In the genomic region with DNA sequence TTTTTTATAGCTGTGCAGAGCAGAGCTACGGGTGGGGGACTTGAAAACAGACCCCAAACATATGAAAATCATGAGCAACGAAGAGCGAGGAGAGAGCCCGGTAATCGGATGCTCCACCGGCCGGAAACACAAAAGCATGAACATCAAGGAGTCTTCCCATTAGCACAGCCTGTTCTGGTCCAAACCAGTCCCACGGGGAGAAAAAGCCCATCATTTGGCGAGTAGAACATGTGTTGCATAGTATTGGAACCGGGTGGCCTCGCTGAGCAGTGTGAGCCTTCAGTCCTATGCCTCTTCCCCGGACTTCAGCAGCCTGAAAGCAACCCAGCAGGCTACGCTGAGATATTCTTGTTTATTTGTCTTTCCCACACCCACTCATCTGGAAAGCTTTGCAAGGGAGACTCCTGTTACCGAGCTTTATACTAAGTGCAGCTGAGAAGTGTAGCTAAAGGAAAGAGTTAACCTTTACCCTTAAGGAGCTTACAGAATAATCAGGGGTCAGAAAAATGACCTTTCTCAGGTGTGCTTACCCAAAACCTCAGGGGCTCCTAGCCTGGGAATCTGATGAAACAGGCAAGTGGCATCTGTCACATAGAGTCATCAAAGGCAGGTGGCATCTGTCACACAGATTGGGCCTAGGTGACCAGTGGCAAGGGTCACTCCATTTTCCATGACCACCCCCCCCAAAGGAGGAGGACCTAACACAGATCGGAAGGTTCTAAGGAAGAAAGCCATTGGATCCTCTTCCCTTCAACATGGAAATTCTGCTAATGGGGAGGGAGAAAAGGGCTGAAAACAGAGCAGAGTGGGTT, we compare ENCODE assay signal across 20 mouse cellular contexts.
A peak's percentile ranks its signal among the peaks of the same experiment; 100 is the strongest.
DNase-seq lines count a peak whose midpoint lies in the region; ATAC-seq lines count a peak whose summit lies in the region.
"Had no signal": no experiment of that assay in that cellular context is flagged by ENCODE, and none has a peak within 500 bp of the region (broad histone marks: within the 10 kb centered on the region; RNA-seq: fewer than 3 reads in every experiment).

No protein-coding gene starts in this region.

- H3K36me3 ChIP-seq in kidney, embryonic 16.5 days (ENCODE audit: insufficient read depth, low read length): no peaks in the 10 kb centered on the region
- H3K36me3 ChIP-seq in limb, embryonic 10.5 days: no peaks in the 10 kb centered on the region
- H3K36me3 ChIP-seq: forebrain, embryonic 15.5 days; heart, embryonic 13.5 days; hindbrain, embryonic 13.5 days; limb, embryonic 15.5 days; midbrain, embryonic 15.5 days; stomach, embryonic 15.5 days had no signal

- peaks cover 11% of the 10 kb centered on the region for H3K4me1 ChIP-seq in kidney, embryonic 16.5 days (ENCODE audit: insufficient read depth, low read length)
- H3K4me1 ChIP-seq in limb, embryonic 10.5 days: peaks cover 12% of the 10 kb centered on the region
- H3K4me1 ChIP-seq: midbrain, embryonic 15.5 days had no signal

- peak overlapping the region; percentile 46 for H3K27ac ChIP-seq in kidney, embryonic 16.5 days (ENCODE audit: low read length)
- H3K27ac ChIP-seq in limb, embryonic 10.5 days: no peak overlapping the region; the same call in 1 of the 2 replicates
- H3K27ac ChIP-seq: forebrain, embryonic 15.5 days; heart, embryonic 13.5 days; hindbrain, embryonic 13.5 days; limb, embryonic 15.5 days; midbrain, embryonic 15.5 days; stomach, embryonic 15.5 days had no signal

- ATAC-seq in kidney, embryonic 16.5 days (ENCODE audit: low FRiP score, low TSS enrichment): peak; percentile 82; the same call in 1 of the 2 replicates
- ATAC-seq: forebrain, embryonic 15.5 days; midbrain, embryonic 15.5 days had no signal

- DNase-seq in embryo, embryonic 10 days (ENCODE audit: low spot score): peak; percentile 49
- DNase-seq in embryo, embryonic 9.5 days (ENCODE audit: extremely low spot score): no peak
- no peak for DNase-seq in kidney, adult 9 months
- peak; percentile 15 for DNase-seq in brain, adult 2 months (ENCODE audit: low read depth, low spot score)
- peak; percentile 27 for DNase-seq in limb, embryonic 10.5 days (ENCODE audit: low spot score)
- DNase-seq in retina, postnatal 1 day: no peak
- no peak for DNase-seq in thymus, adult 18-20 months
- DNase-seq: adrenal gland, adult 2 months; cerebellum, adult 9-10 months; kidney, postnatal 36 days; lung, postnatal 10 days; right cerebral cortex, postnatal 25 days; thymus, postnatal 14 days had no signal

- H3K4me2 ChIP-seq in kidney, embryonic 16.5 days (replicated peaks; ENCODE audit: low read depth, low read length): peak overlapping the region; percentile 34; the same call in 1 of the 2 replicates
- H3K4me2 ChIP-seq: forebrain, embryonic 15.5 days; heart, embryonic 13.5 days; hindbrain, embryonic 13.5 days; limb, embryonic 15.5 days; midbrain, embryonic 15.5 days; stomach, embryonic 15.5 days had no signal

- H3K9me3 ChIP-seq in kidney, embryonic 16.5 days (ENCODE audit: low read length): no peaks in the 10 kb centered on the region
- H3K9me3 ChIP-seq in limb, embryonic 10.5 days (replicated peaks): no peaks in the 10 kb centered on the region
- H3K9me3 ChIP-seq: forebrain, embryonic 15.5 days; heart, embryonic 13.5 days; hindbrain, embryonic 13.5 days; limb, embryonic 15.5 days; midbrain, embryonic 15.5 days; stomach, embryonic 15.5 days had no signal

- no peak overlapping the region for H3K9ac ChIP-seq in kidney, embryonic 16.5 days (replicated peaks; ENCODE audit: low read length)
- H3K9ac ChIP-seq: forebrain, embryonic 15.5 days; heart, embryonic 13.5 days; hindbrain, embryonic 13.5 days; limb, embryonic 15.5 days; midbrain, embryonic 15.5 days; stomach, embryonic 15.5 days had no signal

- 34% methylated on average over 15 of the region's 15 CpGs for WGBS in kidney, embryonic 16.5 days
- 62% methylated on average over 15 of the region's 15 CpGs for whole genome bisulfite sequencing in limb, embryonic 10.5 days

- no peaks in the 10 kb centered on the region for H3K27me3 ChIP-seq in kidney, embryonic 16.5 days (ENCODE audit: insufficient read depth, low read length)
- H3K27me3 ChIP-seq in limb, embryonic 10.5 days (ENCODE audit: low read depth, poor library complexity, severe bottlenecking): no peaks in the 10 kb centered on the region
- H3K27me3 ChIP-seq: forebrain, embryonic 15.5 days; heart, embryonic 13.5 days; hindbrain, embryonic 13.5 days; limb, embryonic 15.5 days; midbrain, embryonic 15.5 days; stomach, embryonic 15.5 days had no signal

- H3K4me3 ChIP-seq in kidney, embryonic 16.5 days (ENCODE audit: low read length): peak overlapping the region; percentile 8; the same call in 1 of the 2 replicates
- H3K4me3 ChIP-seq in limb, embryonic 10.5 days: no peak overlapping the region
- H3K4me3 ChIP-seq: forebrain, embryonic 15.5 days; heart, embryonic 13.5 days; hindbrain, embryonic 13.5 days; limb, embryonic 15.5 days; midbrain, embryonic 15.5 days; stomach, embryonic 15.5 days had no signal

Comparison
In these comparisons a context has a peak if more than half of its experiments do, and no peak if none do; other contexts are left out.
1. DNase-seq: peak in embryo, embryonic 10 days (single experiment), brain, adult 2 months (single experiment) and limb, embryonic 10.5 days (single experiment); none in embryo, embryonic 9.5 days (single experiment), kidney, adult 9 months (single experiment), retina, postnatal 1 day (single experiment) and thymus, adult 18-20 months (0 of 2).